Mouse (Mus musculus) mouse trophoblast stem cell (cell line): Measurements from ENCODE around the gene Tnrc6c.

Source experiments
- in situ Hi-C, 2 experiments: fragments of 300-500 bp; cut with MseI, MboI; formaldehyde crosslinking; loops; 2 replicates in 1 of 2; 3 replicates in 1 of 2; pipeline ENCODE4 v1.15.1; 2025

The Tnrc6c gene

DNA sequence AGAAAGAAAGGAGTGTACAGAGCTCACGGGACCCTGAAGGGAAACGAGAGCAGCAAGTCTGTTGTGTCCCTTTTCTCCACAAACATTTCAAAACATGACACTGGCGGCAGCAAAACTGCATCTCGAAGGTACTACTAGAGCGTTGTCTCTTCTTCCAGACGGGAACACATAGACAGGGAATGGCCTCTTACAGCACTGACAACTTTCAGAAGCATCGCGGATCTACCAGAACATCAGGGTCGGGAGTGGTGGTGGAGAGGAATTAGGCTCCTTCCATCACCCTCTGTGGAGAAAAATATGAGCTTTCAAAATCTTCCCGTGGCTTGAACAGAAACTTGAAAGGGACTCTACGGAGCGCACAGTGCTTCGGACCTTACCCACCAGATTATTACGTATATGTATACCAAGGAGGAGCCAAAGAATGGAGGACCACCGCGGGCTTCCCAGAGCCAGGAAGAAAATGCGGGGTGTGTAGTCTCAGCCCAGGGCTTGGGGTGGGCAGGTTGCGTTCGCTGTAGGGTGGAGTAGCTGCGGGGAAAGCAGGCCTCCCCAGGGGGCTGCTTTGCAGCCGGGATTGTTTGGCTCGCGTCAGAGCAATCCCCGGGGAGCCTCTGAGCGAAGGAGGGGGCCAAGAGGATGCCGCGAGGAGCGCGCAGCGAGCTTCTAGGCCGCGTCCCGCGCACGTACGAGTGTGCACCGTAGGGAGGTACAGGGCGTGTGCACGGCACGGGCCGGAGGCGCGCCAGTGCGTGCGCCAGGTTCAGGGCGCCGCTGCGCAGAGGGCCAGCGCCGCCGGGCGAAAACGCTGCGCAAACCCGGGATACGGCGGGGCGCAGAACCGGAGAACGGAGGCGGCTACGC, at the start of gene Tnrc6c:
Gene Tnrc6c, plus strand, starts transcription at position 799 of the 861 bp plus-strand sequence.
- in situ Hi-C loops = no loop called here

DNA sequence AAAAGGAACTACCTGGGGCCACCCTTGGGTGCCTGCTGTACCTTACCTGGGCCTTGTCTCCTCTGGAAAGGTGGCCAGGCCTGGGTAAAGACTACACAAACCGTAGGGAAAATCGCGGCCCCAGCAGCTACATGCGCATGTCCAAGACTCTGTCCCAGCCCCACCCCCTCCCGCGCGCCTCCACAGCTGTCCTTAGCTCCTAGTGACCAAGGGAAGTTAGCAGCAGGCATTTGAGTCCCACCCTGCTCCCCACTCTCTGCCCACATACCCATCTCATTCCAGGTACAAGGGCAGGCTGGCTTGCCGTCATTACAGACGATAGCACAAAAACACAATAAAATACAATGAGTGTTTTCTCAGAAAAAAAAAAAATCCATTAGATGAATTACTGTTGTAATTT, 48.0 kb upstream of the Tnrc6c start:
- in situ Hi-C loops = no loop called here

DNA sequence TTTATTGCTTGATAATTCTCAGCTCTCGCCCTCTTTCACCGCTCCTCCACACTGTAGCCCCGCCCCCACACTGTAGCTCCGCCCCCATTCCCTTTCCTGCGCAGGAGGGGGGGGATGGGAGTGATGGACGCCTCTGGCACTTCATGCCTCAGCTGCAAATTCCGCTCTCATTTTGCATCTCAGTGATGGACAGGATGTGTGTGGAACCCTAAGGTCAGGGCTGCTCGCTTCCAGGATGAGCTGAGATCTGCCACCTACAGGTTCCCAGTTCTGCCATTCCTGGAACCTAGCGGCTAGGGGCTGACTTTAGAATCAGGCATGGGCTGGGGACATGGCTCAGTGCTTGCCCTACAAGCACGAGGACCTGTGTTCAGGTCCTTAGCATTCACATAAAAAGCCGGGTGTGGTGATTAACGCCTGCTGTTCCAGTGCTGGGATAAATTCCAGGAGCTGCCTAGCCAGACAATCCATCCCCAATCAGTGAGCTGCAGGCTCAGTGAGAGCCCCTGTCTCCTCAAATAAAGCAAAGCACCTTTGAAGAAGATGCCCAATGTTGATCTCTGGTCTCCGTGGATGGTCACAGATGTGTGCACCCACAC, 47.4 kb upstream of the Tnrc6c start:
- in situ Hi-C loops = no loop called here

DNA sequence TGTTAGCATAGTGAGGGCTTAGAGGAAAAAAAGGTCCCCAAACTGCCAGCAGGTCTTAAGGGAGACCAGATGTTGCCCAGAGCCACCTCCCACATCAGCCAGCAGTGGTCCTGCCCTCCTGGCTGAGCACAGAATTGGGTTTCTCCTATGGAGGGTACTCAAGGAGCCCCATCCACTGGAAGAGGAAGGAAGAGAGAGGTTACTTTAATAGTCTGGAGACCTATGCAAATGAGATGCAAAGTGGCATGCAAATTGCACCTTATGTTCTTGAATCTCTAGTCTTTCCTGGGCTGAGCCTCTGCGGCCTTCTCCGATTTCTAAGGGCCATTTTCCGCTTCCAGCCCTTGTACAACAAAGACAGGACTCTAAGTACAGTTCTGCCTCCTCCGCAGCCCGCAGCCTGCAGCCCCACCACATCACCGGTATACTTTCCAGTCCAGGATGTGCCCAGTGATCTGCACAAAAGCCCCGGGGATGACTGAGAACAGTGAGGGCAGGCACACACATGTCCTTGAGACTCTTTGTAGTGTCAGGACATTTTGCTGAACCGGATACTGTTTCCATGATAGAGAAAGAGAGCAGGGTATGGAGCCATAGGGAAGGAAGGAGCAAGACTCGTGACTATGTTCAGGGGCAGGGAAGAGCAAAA, 45.8 kb upstream of the Tnrc6c start:
- in situ Hi-C loops = no loop called here

DNA sequence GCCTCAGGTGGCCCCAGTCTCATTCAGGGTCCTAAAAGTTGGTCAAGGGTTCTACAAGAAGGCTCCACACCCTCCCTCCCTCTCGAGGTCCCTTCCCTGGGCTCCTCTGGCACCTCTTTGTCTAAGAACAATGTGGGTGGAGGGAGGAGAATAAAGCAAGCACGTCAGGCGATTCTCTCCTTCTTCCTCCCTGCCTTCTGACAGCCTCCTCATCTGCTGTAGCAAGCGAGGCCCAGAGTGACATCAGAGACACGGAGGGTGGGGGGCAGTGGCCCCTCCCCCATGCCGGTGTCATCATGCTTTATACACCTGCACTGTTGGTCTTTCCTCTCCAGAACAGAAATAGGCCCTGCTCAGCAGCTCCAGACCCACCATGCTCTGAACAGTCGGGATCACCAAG, 45.1 kb upstream of the Tnrc6c start:
- in situ Hi-C loops = no loop called here

DNA sequence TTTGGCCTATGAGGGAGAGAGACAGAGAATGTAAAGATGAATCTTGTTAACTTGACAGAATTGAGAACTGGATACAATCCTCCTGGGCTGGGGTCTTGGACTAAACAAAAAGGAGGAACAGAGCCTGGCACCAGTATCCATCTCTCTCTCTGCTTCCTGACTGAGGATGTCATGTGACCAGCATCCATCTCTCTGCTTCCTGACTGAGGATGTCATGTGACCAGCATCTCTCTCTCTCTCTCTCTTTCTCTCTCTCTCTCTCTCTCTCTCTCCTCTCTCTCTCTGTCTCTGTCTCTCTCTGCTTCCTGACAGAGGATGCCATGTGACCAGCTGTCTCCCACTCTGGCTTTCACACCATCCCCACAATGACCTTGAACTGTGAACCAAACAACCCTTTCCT, 43.5 kb upstream of the Tnrc6c start:
- in situ Hi-C loops = no loop called here

DNA sequence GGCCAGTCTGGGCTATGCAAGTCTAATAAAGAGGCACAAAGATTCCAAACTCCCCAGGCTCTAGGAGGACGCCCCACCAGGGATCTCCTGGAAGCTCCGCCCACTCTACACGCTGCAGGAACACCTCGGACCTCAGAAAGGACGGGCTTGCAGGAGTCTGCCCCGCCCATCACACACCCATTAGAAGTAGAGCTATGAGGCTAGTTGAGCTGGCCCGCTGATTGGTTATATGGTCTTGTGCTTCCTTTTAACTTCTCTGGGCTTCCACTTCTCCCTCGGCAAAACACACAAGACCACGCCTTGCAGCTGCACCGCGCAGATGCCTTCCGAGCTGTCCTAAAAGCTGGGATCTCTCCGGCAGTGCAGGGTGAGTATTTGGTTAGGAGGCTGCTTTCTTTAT, 43.0 kb upstream of the Tnrc6c start:
- in situ Hi-C loops = no loop called here

DNA sequence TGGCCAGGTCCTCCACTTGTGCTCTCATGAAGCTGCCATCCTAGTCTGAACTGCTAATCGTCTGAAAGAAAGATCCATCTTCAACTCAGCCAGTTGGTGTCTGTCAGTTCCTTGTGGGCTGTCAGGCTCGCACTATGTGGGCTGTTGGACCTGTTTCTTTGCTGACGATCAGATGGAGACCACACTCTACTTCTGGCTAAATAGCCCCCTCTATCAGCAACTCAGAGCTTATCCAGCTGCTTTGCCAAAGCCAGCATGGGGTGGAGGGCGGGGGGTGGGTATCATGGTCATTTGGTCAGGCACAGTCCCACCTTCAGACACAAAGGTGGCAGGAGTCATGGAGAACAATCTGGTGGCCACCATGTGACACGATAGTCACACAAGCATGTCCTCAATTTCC, 42.2 kb upstream of the Tnrc6c start:
- in situ Hi-C loops = no loop called here

DNA sequence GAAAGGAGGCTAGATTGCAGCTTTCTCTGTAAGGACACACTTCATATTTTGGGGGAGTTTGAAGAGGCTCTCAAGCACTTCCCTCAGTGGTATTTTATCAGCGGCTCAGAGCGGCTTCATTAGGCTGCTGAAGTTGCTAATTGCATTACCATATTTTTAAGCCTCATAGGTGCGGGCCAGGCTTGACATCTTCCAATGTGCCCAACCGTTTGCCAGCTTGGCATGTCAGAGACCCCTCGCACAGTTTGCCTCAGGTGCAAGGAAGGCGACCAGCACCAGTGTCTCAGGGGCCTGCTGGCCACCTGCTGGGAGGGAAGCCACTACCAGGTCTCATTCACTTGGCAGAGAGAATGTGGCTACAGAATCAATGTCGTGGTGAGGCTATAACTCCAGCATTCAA, 41.2 kb upstream of the Tnrc6c start:
- in situ Hi-C loops = no loop called here

DNA sequence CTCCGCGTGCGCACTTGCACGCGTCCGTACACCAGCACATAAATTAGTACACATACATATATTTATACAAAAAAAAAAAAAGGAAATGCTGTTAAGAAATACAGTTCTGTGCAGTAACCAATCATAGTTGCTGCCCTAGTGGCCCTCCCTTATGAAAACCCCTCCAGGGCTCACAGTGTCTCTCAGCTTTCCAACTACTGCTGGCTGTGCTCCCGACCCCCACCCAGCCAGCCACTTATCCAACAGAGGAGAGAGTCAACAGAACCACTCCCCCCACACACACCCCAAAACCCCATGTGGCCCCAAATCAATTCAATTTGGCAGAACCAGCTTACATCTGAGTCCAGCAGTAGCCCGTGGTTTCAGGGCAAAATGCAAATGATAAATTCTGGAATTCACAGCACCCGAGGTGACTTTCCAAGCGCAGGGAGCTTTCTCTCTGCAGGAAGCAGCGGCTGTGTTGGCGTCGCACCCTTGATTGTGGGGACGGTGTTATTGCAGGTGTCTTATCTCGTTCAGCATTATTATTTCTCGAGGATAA, 36.7 kb upstream of the Tnrc6c start:
- in situ Hi-C loops = no loop called here

DNA sequence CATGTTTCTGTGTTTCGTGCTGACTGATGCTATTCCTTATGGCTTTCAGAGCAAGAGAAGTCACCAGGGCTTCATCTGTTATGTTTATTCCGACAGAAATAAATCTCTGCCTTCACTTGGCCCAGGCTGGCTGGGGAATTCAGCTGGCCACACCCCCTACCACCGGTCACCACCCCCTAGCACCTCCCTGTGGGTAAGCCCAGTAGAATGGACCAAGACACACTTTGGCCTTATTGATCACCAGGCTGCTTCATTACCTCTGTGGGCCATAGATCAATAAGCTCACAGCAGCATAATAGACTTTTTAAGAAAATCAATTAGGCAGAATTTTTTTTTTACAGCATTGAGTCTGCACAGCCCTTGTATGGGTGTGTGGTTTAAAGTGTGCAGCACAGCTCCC, 35.9 kb upstream of the Tnrc6c start:
- in situ Hi-C loops = no loop called here

DNA sequence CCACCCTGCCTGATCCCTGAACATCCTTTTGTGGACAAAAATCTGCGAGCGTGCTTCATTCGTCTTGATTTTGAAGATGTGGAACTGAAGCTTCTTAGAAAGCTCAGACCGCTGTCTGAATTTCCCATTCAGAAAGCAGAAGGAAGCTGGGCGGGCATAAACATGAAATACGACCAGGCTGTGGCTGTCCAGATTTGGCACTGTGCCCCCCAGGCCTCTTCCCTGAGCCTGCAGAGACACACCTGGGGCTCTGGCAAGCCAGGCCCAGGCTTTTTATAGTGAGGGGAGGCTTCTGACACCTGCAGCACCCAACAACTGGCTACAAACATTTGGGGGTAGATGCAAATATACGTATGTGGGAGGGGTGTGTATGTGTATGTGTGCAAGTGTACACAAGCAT, 35.3 kb upstream of the Tnrc6c start:
- in situ Hi-C loops = no loop called here

DNA sequence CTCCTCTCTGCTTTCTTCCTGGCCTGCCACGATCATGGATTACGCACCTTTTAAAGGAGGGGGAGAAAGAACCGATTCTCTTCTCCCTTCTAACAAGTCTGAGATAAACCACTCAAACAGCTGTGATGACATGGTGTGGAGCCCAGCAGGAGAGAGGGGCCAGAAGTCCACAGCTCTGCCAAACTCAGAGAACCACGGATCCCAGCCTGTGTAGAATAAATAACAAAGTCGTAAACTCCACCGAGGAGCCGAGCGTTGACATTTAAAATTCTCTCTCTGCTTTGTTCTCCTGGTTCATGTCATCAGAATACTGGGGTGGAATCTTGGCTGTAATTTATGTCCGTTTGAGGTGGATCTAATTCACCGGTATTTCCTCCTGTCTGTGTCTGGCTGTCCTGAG, 34.5 kb upstream of the Tnrc6c start:
- in situ Hi-C loops = no loop called here

DNA sequence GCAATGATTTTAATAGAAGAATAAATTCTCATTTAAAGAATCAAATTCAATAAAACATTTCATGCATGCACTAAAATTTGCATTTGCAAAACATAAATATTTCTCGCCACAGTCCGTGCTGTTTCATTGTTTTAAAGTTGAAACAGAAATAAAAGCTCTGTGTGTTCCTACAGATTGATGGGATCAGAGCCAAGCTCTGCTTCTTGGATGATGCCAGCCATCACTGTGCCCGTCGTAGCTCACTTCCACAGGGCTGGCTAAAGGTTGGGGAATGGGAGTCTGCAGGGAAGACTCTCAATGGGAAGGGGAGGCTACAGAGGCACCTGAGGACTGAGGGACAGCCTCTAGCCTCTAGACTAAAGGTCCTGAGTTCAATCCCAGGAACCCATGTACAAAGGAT, 28.9 kb upstream of the Tnrc6c start:
- in situ Hi-C loops = no loop called here

DNA sequence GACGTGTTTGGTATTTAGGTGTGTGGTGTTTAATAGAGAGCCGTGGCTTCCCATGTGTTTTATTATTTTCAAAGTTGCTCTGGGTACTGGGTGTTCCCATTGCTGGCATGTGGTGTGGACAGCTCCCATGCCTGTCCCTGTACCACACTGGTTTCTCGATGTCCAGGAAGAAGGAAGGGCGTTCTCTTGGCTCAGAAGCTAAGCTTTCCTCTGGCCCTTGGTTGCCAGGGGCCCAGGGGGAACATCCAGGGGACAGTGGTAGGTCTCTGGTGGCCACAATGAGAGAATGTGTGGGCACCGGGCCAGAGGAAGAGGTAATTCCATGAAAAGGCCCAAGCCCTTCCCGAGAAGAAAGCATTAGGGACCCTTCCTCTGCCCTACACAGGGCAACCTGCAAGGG, 27.5 kb upstream of the Tnrc6c start:
- in situ Hi-C loops = no loop called here

DNA sequence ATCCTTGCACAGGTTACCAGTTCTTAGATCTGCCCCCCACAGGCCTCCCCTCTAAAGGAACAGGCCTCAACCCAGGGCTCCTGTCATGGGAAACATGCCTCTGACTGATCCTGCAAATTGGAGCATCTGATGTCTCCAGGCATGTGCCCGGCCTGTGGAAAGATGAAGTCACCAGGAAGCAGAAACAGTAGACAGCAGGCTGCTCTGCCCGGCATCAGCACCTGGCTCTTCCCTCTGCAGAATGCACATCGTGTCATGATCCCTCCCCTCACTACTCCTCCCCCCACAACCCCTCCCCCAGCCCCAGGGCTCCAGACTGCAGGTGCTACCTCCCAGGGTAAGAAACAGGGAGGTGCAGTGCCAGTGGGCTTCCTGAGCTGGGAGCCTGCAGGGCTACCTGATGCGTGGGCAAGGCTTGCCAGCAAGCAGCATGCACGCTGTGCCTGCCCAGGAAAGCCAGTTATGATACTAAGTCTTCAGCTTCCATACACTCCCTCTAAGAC, 27.0 kb upstream of the Tnrc6c start:
- in situ Hi-C loops = no loop called here

DNA sequence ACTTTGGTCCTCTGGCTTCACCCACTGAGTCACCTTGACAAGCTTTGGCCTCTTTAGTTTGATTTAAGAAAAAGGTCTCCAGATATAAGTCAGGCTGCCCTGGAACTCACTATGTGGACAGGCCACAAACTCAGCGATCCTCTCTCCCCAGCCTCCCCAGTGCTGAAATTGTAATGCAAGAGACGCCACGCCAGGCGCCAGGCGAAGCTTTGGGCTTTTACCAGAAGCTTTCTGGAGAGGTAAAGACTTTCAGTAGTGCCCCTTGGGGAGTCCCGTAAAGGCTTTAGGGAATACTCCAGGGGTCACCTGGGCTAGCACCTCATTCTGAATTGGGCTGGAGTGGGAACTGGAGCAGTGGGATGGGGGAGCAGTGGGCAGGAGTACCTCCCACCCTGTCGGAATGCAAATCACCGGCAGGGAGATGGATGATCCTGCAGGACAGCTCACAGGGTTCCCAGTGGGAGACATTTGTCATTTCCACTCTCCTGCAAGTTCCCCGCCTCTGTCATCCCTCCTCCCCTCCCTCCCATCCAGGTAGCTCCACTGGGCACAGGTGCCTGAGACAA, 26.3 kb upstream of the Tnrc6c start:
- in situ Hi-C loops = no loop called here

DNA sequence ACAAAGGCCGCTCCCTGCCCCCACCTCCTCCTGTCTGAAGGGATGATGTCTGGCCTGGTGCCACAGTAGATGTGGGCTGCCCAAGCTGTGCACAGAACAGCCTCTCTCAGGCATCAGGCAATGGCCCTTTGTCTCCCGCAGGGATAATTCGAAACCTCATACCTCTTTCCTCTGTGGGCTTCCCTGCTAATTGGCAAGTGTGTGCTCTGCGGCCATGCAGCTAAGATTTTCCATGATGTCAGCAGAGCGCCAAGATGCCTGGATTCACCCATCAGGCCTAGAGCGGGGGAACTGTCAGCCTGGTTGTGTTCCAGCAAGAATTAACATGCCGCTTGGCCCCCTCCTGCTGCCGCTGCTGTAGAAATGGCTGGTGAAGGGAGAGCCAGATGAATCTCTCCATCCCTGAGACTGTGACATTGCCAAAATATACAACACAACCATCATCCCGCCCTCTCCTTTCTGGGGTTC, 25.7 kb upstream of the Tnrc6c start:
- in situ Hi-C loops = no loop called here

DNA sequence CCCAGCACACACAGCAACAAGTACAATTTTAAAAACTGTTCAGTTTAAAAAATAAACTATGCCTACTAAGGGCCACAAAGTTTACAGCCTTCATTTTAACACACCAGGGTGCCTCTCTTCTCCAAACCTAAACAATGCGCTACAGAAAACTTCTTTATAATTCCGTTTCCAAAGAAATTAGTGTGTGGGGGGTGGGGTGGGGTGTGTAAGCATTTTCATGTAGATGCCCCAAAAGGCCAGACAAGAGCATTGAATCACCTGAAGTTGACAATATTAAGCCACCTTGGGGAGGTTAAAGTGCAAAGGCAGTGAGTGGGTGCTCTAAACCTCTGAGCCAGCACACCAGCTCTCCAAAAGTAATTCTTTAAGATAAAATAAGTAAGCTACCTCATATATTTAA, 24.2 kb upstream of the Tnrc6c start:
- in situ Hi-C loops = no loop called here

DNA sequence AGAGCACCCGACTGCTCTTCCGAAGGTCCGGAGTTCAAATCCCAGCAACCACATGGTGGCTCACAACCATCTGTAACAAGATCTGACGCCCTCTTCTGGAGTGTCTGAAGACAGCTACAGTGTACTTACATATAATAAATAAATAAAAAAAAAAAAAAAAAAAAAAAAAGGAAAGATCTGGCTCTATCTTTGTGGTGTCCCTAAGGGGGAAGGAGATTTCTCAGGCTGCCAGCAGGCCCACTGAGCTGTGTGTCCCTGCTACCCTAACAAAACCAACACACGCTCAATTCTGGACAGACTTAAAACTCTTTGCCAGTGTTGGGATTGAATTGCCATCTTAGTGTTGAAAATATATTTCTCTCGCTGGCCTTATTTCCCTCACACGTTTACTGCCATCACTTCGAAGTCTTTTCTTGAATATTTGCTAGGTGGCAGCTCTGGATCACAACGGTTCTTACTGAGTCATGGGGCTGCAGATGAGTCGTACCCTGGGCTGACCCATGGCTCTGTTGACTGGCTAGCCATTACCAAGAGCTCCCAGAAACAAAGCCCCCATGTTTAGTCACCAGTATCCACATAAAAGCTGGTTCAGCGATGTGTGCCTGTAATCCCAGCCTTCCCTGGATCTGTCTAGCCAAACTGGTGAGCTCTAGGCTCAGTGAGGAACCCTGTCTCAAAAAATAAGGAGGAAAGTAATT, 23.1 kb upstream of the Tnrc6c start:
- in situ Hi-C loops = no loop called here

DNA sequence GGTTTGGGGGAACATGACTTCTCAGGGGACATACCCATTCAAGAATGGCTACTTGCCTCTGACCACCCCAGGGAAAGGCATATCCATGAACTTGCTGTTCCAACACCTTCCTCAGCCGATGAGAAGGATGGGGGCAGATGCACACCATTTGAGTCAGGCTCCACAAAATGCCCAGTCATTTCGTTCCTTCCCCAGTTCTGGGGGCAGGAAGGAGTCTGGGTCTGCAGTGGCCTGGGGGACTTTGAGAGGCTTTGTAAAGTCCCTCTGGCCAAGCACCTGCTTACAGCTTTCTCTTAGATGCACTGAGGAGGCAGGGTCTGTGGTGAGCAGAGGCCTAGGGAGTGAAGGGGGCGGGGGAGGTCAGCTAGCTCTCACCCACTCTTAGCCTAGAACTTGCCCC, 20.8 kb upstream of the Tnrc6c start:
- in situ Hi-C loops = no loop called here
